Mouse (Mus musculus): ENCODE measurements at regions not wholly inside any gene's neighbourhood (a gene's known extent, or its start where the extent isn't known, plus 50 kb on each side); places are given as distances from the start of the nearest gene placed in this dataset.

DNA sequence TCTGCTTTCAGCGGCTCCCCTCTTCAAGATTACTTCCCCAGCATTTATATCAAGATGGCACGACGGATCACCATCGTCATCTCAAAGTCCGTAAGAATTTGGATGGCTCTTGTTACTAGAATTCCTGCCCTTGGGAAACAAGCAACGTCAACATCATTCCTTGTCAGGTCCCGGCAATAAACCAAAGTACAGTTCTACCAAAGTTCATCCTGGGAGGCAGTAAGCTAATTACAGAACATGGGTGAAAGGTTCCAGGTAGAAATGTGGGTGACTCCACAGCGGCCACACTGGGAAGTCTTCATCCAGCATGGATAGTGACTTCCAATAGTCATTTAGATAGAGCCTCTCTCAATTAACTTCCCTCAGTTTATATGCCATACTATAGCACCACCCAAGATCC lies 110.6 kb downstream of the Gm826 start:
- DNase-seq (ENCODE audit: extremely low spot score, low spot score): no peak
- no peak overlapping the region for H3K4me3 ChIP-seq
- H3K27ac ChIP-seq: no peak overlapping the region
- no peaks in the 10 kb centered on the region for H3K9me3 ChIP-seq
- H3K36me3 ChIP-seq (replicated peaks): no peaks in the 10 kb centered on the region
- H3K4me1 ChIP-seq: peaks cover 20% of the 10 kb centered on the region
- H3K27me3 ChIP-seq (ENCODE audit: poor library complexity, severe bottlenecking): 0 out of 2 replicates have a peak, but pooled peaks cover 6% of the 10 kb centered on the region
- 93% methylated on average over 8 of the region's 8 CpGs for WGBS

DNA sequence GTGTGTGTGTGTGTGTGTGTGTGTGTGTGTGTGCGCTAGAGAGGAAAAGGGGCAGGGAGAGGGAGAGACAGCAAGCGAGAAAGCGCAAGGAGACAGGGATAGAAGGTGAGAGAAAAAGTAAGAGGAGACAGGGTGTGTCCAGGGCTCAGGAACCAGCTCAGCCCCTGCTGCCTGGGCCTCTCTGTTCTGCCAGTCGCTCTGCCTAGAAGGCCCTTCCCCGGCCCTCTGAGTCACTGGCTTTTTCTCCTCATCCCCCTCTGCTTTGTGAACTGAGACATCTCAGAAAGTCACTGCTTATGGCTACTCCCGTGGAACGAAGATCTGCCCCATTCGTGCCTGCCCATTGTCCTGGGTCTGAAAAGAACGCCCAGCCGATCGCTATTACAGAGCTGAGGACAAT lies 112.2 kb downstream of the Gm826 start:
- 55% methylated on average over 11 of the region's 11 CpGs for WGBS

DNA sequence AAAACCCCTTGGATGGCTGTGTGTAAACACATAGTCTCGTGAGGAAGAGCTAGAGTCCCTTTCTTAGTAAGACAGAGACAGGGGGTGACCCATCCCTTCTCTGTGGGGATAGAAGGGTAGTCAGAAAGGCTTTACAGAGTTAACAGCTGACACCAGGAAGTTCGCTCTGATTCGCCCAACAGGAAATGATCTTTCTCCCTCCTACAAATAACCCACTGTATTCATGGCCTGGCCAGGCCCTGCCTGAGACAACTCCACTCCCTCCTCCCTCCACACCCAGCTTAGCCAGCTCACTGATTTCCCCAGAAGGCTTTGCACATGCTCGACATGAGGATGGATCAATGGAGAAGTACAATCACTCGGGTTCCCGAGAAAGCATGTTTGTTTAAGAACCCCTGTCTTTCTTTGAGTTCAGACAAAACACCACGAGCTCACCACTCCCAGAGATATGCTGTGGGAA lies 113.4 kb downstream of the Gm826 start:
- no peaks in the 10 kb centered on the region for H3K9me3 ChIP-seq
- WGBS: 39% methylated on average over 7 of the region's 7 CpGs
- H3K27ac ChIP-seq: no peak overlapping the region
- DNase-seq (ENCODE audit: extremely low spot score, low spot score): no peak
- no peak overlapping the region for H3K4me3 ChIP-seq
- peaks cover 20% of the 10 kb centered on the region for H3K4me1 ChIP-seq
- no peaks in the 10 kb centered on the region for H3K36me3 ChIP-seq (replicated peaks)
- 0 out of 2 replicates have a peak, but pooled peaks cover 6% of the 10 kb centered on the region for H3K27me3 ChIP-seq (ENCODE audit: poor library complexity, severe bottlenecking)

More for the DNA sequence above, 112.2 kb downstream of the Gm826 start:
- Histone ChIP-seq H3K27me3 (ENCODE audit: poor library complexity, severe bottlenecking) (0 out of 2 replicates have a peak, but pooled peaks cover 6% of the 10 kb centered on the region), H3K4me1 (peaks cover 20% of the 10 kb centered on the region), H3K36me3 (replicated peaks) (no peaks in the 10 kb centered on the region), H3K4me3 (no peak overlapping the region), H3K9me3 (no peaks in the 10 kb centered on the region), H3K27ac (no peak overlapping the region)
- no peak for DNase-seq (ENCODE audit: extremely low spot score, low spot score)

DNA sequence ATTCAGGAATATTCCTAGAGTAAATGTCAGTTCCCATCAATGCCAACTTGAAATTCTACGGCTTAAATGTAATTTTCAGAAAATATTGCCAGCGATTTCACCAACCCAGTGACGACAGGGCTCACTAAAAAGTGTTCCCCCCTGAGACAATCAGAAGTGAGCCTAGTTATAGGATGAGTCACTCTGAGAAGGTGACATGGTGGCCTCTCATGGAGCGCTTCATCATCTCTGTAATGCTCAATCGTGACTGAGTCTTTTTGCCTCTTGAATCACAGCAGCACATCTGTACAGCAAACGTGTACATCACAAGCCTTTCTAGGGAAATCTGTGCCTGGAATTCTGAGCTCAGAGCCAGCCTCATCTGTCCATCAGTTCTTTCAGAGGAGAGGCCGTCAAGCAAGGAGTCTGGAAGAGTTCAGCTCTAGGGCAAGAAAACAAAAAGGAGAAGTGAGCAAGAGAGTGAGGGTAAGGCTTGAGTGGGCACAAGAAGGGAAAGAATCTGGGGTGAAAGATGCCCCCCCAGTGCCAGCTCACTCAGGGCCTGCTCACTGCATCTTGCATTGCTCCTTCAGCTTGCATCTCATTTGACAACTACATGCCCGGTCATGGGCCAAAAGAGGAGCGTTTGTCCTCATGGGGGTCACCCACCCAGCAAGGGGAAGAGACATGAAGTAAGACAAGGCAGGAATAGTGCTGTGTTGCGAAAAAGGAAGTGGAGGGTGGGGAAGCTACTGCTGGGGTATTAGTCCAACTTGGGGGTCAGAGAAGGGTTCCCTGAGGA lies 119.7 kb downstream of the Gm826 start:
- Histone ChIP-seq H3K4me1 (no peaks in the 10 kb centered on the region), H3K36me3 (replicated peaks) (no peaks in the 10 kb centered on the region), H3K27me3 (ENCODE audit: poor library complexity, severe bottlenecking) (no peaks in the 10 kb centered on the region), H3K27ac (no peak overlapping the region), H3K4me3 (no peak overlapping the region), H3K9me3 (no peaks in the 10 kb centered on the region)
- 89% methylated on average over 10 of the region's 10 CpGs for WGBS
- DNase-seq (ENCODE audit: extremely low spot score, low spot score): no peak

DNA sequence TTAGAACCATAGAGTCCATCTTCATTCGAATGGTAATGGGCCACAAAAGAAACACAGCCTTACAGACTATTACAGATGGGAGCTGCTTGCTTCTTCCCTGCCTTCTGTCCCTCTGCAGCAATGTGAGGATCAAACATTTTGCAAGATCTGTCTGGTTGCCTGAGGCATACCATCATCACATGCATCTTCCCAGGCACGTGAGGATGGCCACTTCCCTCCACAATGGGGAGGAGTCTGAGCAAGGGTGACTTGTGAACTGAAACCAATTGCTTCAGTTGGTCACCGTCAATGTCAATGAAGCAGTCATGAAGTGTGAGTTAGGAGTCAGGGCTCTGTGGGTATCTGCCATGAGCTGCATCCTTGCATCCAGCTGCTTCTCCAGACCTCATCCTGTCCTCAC lies 123.5 kb downstream of the Gm826 start:
- H3K4me3 ChIP-seq: no peak overlapping the region
- H3K4me1 ChIP-seq: no peaks in the 10 kb centered on the region
- no peaks in the 10 kb centered on the region for H3K36me3 ChIP-seq (replicated peaks)
- H3K27ac ChIP-seq: no peak overlapping the region
- H3K27me3 ChIP-seq (ENCODE audit: poor library complexity, severe bottlenecking): no peaks in the 10 kb centered on the region
- 77% methylated on average over 3 of the region's 3 CpGs for WGBS
- no peaks in the 10 kb centered on the region for H3K9me3 ChIP-seq
- no peak for DNase-seq (ENCODE audit: extremely low spot score, low spot score)

DNA sequence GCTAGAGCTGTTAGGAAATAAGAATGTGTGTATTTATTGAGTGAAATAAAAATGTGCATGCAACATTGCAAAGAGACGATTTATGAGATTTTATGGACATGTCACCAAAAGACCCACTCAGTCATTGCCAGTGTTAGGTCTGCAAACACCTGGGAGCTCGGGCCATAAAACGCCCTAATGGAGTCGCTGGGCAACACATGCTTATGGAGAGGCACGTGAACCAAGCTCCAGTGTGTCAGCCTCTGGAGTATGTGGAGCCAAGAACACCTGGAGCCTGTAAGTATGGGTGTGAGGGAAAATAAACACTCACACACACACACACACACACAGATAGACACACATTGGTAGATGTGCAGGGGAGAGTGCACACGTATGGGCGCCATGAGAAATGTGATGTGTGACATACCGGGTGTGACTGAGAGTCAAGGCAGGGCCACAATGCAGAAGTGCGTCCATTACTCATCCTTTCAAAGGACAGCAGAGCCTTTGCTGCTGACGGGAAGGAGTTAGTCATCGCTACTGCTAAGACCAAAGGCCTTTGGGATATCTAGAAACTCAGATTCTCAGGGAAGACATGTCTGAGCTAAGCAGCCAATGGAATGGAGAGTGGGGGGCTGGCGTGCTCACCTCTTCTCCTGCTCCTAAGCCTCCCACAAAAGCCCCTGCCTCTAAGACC lies 124.2 kb downstream of the Gm826 start:
- no peak overlapping the region for H3K4me3 ChIP-seq
- no peaks in the 10 kb centered on the region for H3K4me1 ChIP-seq
- H3K27me3 ChIP-seq (ENCODE audit: poor library complexity, severe bottlenecking): no peaks in the 10 kb centered on the region
- H3K36me3 ChIP-seq (replicated peaks): no peaks in the 10 kb centered on the region
- WGBS: 89% methylated on average over 12 of the region's 12 CpGs
- H3K9me3 ChIP-seq: no peaks in the 10 kb centered on the region
- no peak overlapping the region for H3K27ac ChIP-seq
- no peak for DNase-seq (ENCODE audit: extremely low spot score, low spot score)

DNA sequence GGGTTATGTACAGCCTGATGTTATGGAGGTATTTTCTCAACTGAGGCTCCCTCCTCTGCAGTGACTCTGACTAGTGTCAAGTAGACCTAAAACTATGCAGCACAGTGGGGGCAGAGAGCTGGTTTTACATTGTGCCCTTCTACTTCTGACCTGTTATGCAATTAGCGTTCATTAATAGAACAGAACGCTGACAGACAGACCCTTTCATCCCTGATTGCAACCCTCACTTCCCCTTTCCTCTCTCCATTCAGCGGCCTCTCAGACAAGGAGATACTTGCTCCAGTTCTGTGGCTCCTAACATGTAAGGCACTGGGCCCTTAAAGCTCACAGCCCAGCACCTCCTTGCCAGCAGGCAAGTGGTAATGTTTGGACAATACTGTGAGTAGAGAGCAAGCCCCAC lies 125.7 kb downstream of the Gm826 start:
- no peaks in the 10 kb centered on the region for H3K9me3 ChIP-seq
- DNase-seq (ENCODE audit: extremely low spot score, low spot score): no peak
- no peaks in the 10 kb centered on the region for H3K4me1 ChIP-seq
- no peaks in the 10 kb centered on the region for H3K36me3 ChIP-seq (replicated peaks)
- no peaks in the 10 kb centered on the region for H3K27me3 ChIP-seq (ENCODE audit: poor library complexity, severe bottlenecking)
- WGBS: 74% methylated on average over 3 of the region's 3 CpGs
- H3K4me3 ChIP-seq: no peak overlapping the region
- H3K27ac ChIP-seq: no peak overlapping the region

DNA sequence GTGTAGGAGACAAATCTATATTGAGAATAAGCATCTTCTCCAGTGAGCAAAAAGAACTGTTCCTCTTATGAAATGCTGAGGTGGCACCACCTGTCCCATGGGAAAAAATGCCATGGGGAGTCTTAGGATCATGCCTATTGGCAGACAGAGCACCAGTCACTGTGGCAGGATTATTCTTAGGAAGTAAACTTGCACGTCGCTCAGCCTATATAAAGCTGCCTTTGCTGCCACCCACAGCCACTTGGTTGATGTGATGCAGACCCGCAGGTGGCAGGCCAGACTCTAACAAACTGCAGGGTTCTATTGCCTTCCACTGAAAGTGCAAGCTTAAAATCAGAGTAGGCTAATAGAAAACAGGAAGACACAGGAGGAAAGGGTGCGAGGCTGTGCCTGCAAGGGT lies 126.7 kb downstream of the Gm826 start:
- Histone ChIP-seq H3K9me3 (no peaks in the 10 kb centered on the region), H3K4me1 (no peaks in the 10 kb centered on the region), H3K27me3 (ENCODE audit: poor library complexity, severe bottlenecking) (no peaks in the 10 kb centered on the region), H3K36me3 (replicated peaks) (no peaks in the 10 kb centered on the region), H3K4me3 (no peak overlapping the region), H3K27ac (no peak overlapping the region)
- 70% methylated on average over 4 of the region's 4 CpGs for WGBS
- DNase-seq (ENCODE audit: extremely low spot score, low spot score): no peak

DNA sequence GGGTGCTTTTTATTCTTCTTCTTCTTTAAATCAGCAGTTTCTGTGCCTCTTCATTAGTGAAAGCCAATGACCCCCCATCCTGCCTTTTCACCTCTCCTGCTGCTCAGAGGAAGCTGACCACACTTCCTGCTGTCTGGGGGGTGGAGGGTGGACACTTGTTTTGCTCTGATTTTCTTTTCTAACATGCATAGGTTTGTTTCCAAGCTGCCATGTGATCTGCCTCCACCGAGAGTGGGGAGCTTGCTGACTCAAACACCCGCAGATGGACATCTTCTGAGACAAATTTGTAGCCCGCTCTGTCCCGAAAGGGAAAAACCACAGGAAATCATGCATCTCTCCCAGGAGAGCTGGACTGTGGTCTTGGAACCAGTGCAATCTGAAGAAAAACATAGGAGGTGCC lies 141.3 kb downstream of the Gm826 start:
- no peak for DNase-seq (ENCODE audit: extremely low spot score, low spot score)
- no peaks in the 10 kb centered on the region for H3K4me1 ChIP-seq
- H3K9me3 ChIP-seq: no peaks in the 10 kb centered on the region
- H3K27me3 ChIP-seq (ENCODE audit: poor library complexity, severe bottlenecking): no peaks in the 10 kb centered on the region
- no peaks in the 10 kb centered on the region for H3K36me3 ChIP-seq (replicated peaks)
- 89% methylated on average over 4 of the region's 4 CpGs for WGBS
- H3K27ac ChIP-seq: no peak overlapping the region
- no peak overlapping the region for H3K4me3 ChIP-seq

DNA sequence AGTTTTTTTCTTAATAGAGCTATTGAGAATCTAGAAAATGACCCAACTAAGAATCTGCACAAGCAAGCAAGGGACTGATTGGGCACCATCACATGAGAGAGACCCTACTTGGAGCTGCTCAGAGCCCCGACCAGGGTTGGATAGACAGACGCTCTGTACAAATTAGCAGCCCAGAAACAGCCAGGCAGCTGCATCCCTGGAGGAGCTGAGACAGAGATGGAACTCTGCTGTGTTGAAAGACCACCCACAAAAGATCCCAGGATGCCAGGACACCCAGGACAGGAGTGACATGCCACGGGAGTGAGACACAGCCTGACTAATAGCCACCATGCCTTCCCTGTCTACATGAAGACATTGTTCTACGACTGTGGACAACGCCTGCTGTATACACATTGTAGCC lies 147.9 kb downstream of the Gm826 start:
- WGBS: 90% methylated on average over 5 of the region's 5 CpGs
- no peak overlapping the region for H3K27ac ChIP-seq
- no peaks in the 10 kb centered on the region for H3K36me3 ChIP-seq (replicated peaks)
- no peak overlapping the region for H3K4me3 ChIP-seq
- DNase-seq (ENCODE audit: extremely low spot score, low spot score): no peak
- no peaks in the 10 kb centered on the region for H3K9me3 ChIP-seq
- H3K4me1 ChIP-seq: no peaks in the 10 kb centered on the region
- H3K27me3 ChIP-seq (ENCODE audit: poor library complexity, severe bottlenecking): no peaks in the 10 kb centered on the region

DNA sequence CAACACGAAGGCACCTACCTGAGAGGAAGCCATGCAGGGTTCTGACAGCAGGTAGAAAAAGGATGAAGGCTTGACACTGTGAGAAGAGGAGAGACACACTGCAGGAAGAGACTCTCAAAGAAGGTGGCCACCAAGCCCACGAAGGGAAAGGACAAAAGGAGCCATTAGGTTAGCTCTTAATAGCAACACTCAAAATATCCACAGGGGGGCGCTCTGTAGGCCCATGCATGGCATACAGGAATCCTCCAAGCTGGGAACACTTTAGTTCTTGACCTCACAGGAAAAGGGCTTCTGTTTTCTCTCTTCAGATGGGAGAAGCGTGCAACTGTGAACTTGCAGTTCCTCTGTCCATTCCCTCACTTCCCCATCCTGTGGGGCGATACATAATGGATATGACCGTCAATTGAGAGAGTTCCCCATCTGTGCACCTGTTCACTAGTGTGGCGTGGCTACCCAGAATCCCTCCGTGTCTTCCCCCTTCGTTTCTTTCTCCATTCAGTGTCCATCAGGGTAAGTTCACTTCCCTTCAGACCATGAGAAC lies 162.9 kb downstream of the Gm826 start:
- DNase-seq (ENCODE audit: extremely low spot score, low spot score): no peak
- H3K4me3 ChIP-seq: no peak overlapping the region
- H3K27ac ChIP-seq: no peak overlapping the region
- no peaks in the 10 kb centered on the region for H3K27me3 ChIP-seq (ENCODE audit: poor library complexity, severe bottlenecking)
- 73% methylated on average over 9 of the region's 9 CpGs for WGBS
- no peaks in the 10 kb centered on the region for H3K4me1 ChIP-seq
- H3K9me3 ChIP-seq: no peaks in the 10 kb centered on the region
- no peaks in the 10 kb centered on the region for H3K36me3 ChIP-seq (replicated peaks)

DNA sequence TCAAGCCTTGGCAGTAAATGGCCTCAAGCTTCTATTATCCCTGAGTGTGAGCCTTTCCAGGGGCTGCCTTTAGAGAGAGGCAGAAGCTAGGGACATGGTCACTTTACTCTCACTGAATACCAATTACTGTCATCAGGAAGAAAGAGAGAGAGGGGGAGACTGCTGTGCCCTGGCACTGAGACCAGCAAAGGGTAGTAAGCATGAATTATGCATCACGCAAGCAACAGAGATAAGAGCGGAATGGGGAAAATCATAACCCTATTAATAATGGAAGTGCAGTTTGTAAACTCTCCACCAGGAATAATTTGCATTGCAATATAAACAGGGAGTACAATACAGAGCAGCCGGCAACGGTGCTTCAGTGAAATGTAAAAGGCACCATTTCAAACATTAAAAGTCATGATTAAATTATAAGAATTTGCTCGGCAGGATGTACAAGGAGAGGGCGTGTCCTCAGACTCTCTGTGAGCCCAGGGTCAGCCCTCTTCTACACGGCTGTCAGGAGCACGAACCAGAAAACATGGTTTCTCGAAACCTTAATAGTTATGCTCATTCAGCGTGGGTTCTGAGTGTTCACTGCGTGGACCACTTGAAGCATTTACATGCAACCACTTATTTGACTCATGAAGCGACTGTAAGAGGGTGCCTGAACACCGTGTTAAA lies 175.2 kb downstream of the Gm826 start:
- Histone ChIP-seq H3K36me3 (replicated peaks) (no peaks in the 10 kb centered on the region), H3K4me1 (no peaks in the 10 kb centered on the region), H3K27me3 (ENCODE audit: poor library complexity, severe bottlenecking) (no peaks in the 10 kb centered on the region), H3K27ac (no peak overlapping the region), H3K9me3 (no peaks in the 10 kb centered on the region), H3K4me3 (no peak overlapping the region)
- WGBS: 90% methylated on average over 13 of the region's 13 CpGs
- DNase-seq (ENCODE audit: extremely low spot score, low spot score): no peak

DNA sequence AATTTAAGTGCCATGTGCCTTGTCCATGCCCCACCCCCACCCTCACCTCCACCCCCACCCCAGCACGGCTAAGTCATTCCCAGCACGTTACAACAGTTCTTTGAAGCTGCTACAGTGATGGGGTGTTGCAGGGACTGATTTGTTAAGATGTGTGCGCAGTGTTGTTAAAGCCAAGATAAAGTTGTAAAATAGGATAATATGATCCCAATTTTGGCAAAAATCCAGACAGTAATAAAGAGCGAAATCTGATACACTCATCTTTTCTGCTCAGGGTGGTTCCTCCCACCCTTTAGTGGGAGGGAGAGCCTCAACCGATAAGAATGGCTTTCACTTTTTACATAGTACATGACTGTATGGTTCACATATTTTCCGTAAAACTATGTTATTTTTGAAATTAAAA lies 180.2 kb downstream of the Gm826 start:
- H3K27ac ChIP-seq: no peak overlapping the region
- H3K27me3 ChIP-seq (ENCODE audit: poor library complexity, severe bottlenecking): no peaks in the 10 kb centered on the region
- no peaks in the 10 kb centered on the region for H3K36me3 ChIP-seq (replicated peaks)
- WGBS: 85% methylated on average over 6 of the region's 6 CpGs
- no peaks in the 10 kb centered on the region for H3K9me3 ChIP-seq
- no peak overlapping the region for H3K4me3 ChIP-seq
- no peak for DNase-seq (ENCODE audit: extremely low spot score, low spot score)
- H3K4me1 ChIP-seq: no peaks in the 10 kb centered on the region
